Mouse (Mus musculus) liver, adult 2 months (tissue): ENCODE measurements around the gene Sgcd. TPM values are rescaled to one million over a fixed set of nuclear protein-coding genes. Genes with fewer than 3 reads are reported as not detected.

Experiments used
- DNase-seq: peaks from one replicate; pipeline ENCODE4 v3.0.0-alpha.2; 2011; ENCODE audit warnings: low read depth, low spot score; ENCODE audit errors: extremely low read depth
- H3K27ac ChIP-seq: fragments of 200-500 bp; replicated peaks from 2 replicates; pipeline ENCODE4 v1.5.1; 2012; ENCODE audit warnings: low read depth, mild to moderate bottlenecking, control low read depth, inconsistent platforms, low read length; ENCODE audit not compliant: insufficient read depth
- H3K27me3 ChIP-seq: fragments of 200-500 bp; 2 replicates; pipeline ENCODE4 v1.6.1; 2012; ENCODE audit warnings: mild to moderate bottlenecking, moderate library complexity, low read length, inconsistent platforms; ENCODE audit not compliant: control insufficient read depth, insufficient read depth
- H3K36me3 ChIP-seq: fragments of 200-500 bp; 2 replicates; pipeline ENCODE4 v1.6.1; 2012; ENCODE audit warnings: low read length, inconsistent platforms; ENCODE audit not compliant: control insufficient read depth, insufficient read depth
- H3K4me1 ChIP-seq: fragments of 200-500 bp; 2 replicates; pipeline ENCODE4 v1.6.1; 2011; ENCODE audit warnings: low read length; ENCODE audit not compliant: control insufficient read depth, insufficient read depth
- H3K4me3 ChIP-seq: fragments of 200-500 bp; 2 replicates; pipeline ENCODE4 v1.5.1; 2011; ENCODE audit warnings: low read depth, mild to moderate bottlenecking, control low read depth, low read length, moderate library complexity; ENCODE audit not compliant: insufficient read depth
- H3K79me2 ChIP-seq: fragments of 200-500 bp; 2 replicates; pipeline ENCODE4 v1.6.1; 2012; ENCODE audit warnings: inconsistent platforms, mild to moderate bottlenecking, low read length, moderate library complexity; ENCODE audit not compliant: control insufficient read depth, insufficient read depth
- H3K9ac ChIP-seq: fragments of 200-500 bp; 2 replicates; pipeline ENCODE4 v1.6.1; 2012; ENCODE audit warnings: low read depth, mild to moderate bottlenecking, control low read depth, inconsistent platforms, low read length
- CTCF ChIP-seq: fragments of 200-500 bp; IDR thresholded peaks from 2 replicates; pipeline ENCODE4 v1.5.1; 2011; ENCODE audit warnings: low read depth, low read length, control low read depth
- POLR2A ChIP-seq: fragments of 200-500 bp; IDR thresholded peaks from 2 replicates; pipeline ENCODE4 v1.6.1; 2011; ENCODE audit warnings: low read length, control low read depth; ENCODE audit not compliant: insufficient read depth; ENCODE audit errors: extremely low read depth
- WGBS: fragments of 180-500 bp; shearing (Covaris S2); methylation state at CpG from one replicate; pipeline ENCODE4 v1.1.7; 2018; 5-methylcytosine and 5-hydroxymethylcytosine counted together
- polyA plus RNA-seq: library from polyadenylated mRNA; depleted of rRNA; stranded (reverse); fragments of >200 nt; gene quantifications from 2 replicates; pipeline ENCODE4 v1.2.3, GENCODE M21; 2012
- total RNA-seq: library from RNA; depleted of rRNA; stranded (reverse); fragments of >200 nt; gene quantifications from 2 replicates; pipeline ENCODE4 v1.2.3, GENCODE M21; 2014

Gene Sgcd
- total and polyA plus RNA-seq, 2 experiments: 0.37 TPM; not detected in 1

GRCm38 (mm10) chr11:47351585-47351984 lies 637.2 kb downstream of the Sgcd start:
- TF ChIP-seq CTCF (no peak), POLR2A (no peak)
- no peak overlapping the region for H3K4me3 ChIP-seq
- no peaks in the 10 kb centered on the region for H3K4me1 ChIP-seq
- H3K27ac ChIP-seq: no peak overlapping the region
- no peaks in the 10 kb centered on the region for H3K36me3 ChIP-seq
- DNase-seq: no peak
- WGBS: 87% methylated on average over 2 of the region's 2 CpGs
- H3K79me2 ChIP-seq: no peaks in the 10 kb centered on the region
- H3K9ac ChIP-seq: no peak overlapping the region
- H3K27me3 ChIP-seq: no peaks in the 10 kb centered on the region

DNA sequence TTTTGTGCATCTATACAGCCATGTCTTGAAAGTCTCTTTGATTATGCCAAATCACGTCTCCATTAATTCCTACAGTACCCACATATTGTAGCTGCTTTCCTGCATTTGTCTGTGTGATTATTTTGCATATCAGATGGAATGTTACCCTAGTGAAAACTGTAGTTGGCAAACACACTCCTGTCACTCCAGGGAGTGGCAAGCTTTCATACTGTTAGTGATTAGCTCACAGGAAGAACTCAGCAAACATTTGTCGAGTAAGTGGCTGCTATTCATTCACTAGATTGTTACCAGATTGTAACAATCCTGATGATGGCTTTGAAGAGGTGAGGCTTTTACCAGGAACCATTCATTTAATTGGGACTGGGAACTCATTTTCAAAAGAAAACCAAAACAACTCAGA lies 645.3 kb downstream of the Sgcd start:
- Histone ChIP-seq H3K4me1 (no peaks in the 10 kb centered on the region), H3K27ac (no peak overlapping the region), H3K9ac (no peak overlapping the region), H3K4me3 (no peak overlapping the region), H3K36me3 (no peaks in the 10 kb centered on the region), H3K27me3 (no peaks in the 10 kb centered on the region), H3K79me2 (no peaks in the 10 kb centered on the region)
- TF ChIP-seq CTCF (no peak), POLR2A (no peak)
- no peak for DNase-seq
- 15% methylated on average over 2 of the region's 2 CpGs for WGBS

DNA sequence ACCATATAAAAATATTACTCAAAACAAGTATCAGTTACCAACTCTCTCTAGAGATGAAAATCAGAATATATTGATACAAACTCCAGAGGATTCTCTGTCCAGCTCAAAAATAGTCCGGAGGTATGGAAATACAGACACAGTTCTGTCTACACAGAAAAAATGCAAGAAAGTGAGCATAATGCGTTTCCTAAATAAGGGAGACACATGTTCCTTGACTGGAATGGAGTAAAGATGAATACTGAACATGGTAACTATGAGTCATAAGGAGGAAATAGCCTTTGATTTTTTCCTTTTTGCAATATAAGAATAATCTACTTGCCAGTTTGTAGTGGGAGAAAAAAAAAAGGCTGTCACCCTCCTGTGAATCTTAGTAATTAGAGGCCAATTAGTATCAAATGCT lies 655.1 kb downstream of the Sgcd start:
- WGBS: 84% methylated on average over 2 of the region's 2 CpGs
- H3K27ac ChIP-seq: no peak overlapping the region
- H3K36me3 ChIP-seq: no peaks in the 10 kb centered on the region
- H3K9ac ChIP-seq: no peak overlapping the region
- no peak for TF ChIP-seq CTCF
- H3K27me3 ChIP-seq: no peaks in the 10 kb centered on the region
- no peak overlapping the region for H3K4me3 ChIP-seq
- no peaks in the 10 kb centered on the region for H3K4me1 ChIP-seq
- DNase-seq: no peak
- no peaks in the 10 kb centered on the region for H3K79me2 ChIP-seq

DNA sequence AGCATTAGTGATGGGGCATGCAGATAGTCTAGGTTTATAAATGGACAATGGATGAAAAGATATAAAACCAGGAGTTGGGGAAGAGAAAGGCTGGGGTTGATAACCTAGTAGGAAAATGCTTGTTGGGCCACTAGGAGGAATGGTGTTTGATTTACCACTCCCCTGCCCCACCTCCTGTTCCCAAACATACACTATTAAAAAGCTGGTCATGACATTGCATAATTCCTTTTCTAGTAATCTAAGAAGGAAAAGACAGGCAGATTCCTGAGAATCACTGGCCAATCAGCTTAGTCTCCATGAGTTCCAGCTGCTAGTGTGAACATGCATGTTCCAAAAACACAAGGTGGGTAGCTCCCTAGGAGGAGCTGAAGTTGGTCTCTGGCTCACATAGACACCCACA lies 683.2 kb downstream of the Sgcd start:
- Histone ChIP-seq H3K27ac (no peak overlapping the region), H3K36me3 (no peaks in the 10 kb centered on the region), H3K4me3 (no peak overlapping the region), H3K9ac (no peak overlapping the region), H3K79me2 (no peaks in the 10 kb centered on the region), H3K27me3 (no peaks in the 10 kb centered on the region), H3K4me1 (no peaks in the 10 kb centered on the region)
- DNase-seq: no peak
- TF ChIP-seq CTCF: no peak

- Histone ChIP-seq H3K79me2 (no peaks in the 10 kb centered on the region), H3K4me1 (no peaks in the 10 kb centered on the region), H3K27me3 (no peaks in the 10 kb centered on the region), H3K4me3 (no peak overlapping the region), H3K36me3 (no peaks in the 10 kb centered on the region), H3K27ac (no peak overlapping the region), H3K9ac (no peak overlapping the region)
- no peak for TF ChIP-seq POLR2A
- no peak for TF ChIP-seq CTCF
- 56% methylated on average over 12 of the region's 12 CpGs for WGBS
- DNase-seq: peak; percentile 13
These were observed 683.9 kb downstream of the Sgcd start for GRCm38 (mm10) chr11:47304702-47305450.

- H3K27me3 ChIP-seq: no peaks in the 10 kb centered on the region
- H3K27ac ChIP-seq: no peak overlapping the region
- DNase-seq: peak; percentile 16
- no peaks in the 10 kb centered on the region for H3K4me1 ChIP-seq
- no peak overlapping the region for H3K4me3 ChIP-seq
- 87% methylated on average over 1 of the region's 1 CpGs for WGBS
- H3K79me2 ChIP-seq: no peaks in the 10 kb centered on the region
- no peak overlapping the region for H3K9ac ChIP-seq
- H3K36me3 ChIP-seq: no peaks in the 10 kb centered on the region
- TF ChIP-seq POLR2A (no peak), CTCF (no peak)
These were observed 689.0 kb downstream of the Sgcd start for GRCm38 (mm10) chr11:47299777-47300176.
